Mouse (Mus musculus) stomach, postnatal 0 days (tissue): ENCODE results near the gene Cfap43. TPM values are rescaled to one million over a fixed set of nuclear protein-coding genes. Genes with fewer than 3 reads are reported as not detected.

Experiments
- ATAC-seq: fragments of 200-750 bp; cut with Nextera tagmentation; 2 replicates; pipeline ENCODE4 v1.8.0; 2017; ENCODE audit not compliant: low FRiP score, low TSS enrichment
- DNase-seq: peaks from one replicate; pipeline ENCODE4 v3.0.0-alpha.2; 2016; ENCODE audit warnings: low spot score
- H3K27ac ChIP-seq: fragments of 300-500 bp; sonication (generic); replicated peaks from 2 replicates; pipeline ENCODE4 v1.5.1; 2014; ENCODE audit warnings: mild to moderate bottlenecking, control low read depth
- H3K27me3 ChIP-seq: fragments of 300-500 bp; sonication (generic); 2 replicates; pipeline ENCODE4 v1.6.1; 2014; ENCODE audit warnings: low read length; ENCODE audit not compliant: control insufficient read depth, insufficient read depth
- H3K36me3 ChIP-seq: fragments of 300-500 bp; sonication (generic); 2 replicates; pipeline ENCODE4 v1.6.1; 2014; ENCODE audit warnings: low read length, mixed read lengths; ENCODE audit not compliant: control insufficient read depth, insufficient read depth
- H3K4me1 ChIP-seq: fragments of 300-500 bp; sonication (generic); replicated peaks from 2 replicates; pipeline ENCODE4 v1.6.1; 2014; ENCODE audit warnings: antibody characterized with exemption; ENCODE audit not compliant: control insufficient read depth, insufficient read depth
- H3K4me2 ChIP-seq: fragments of 300-500 bp; sonication (generic); replicated peaks from 2 replicates; pipeline ENCODE4 v1.6.1; 2014; ENCODE audit warnings: low read depth, mild to moderate bottlenecking, control low read depth, moderate library complexity
- H3K4me3 ChIP-seq: fragments of 300-500 bp; sonication (generic); 2 replicates; pipeline ENCODE4 v1.5.1; 2014; ENCODE audit warnings: low read depth, low read length, control low read depth
- H3K9ac ChIP-seq: fragments of 300-500 bp; sonication (generic); 2 replicates; pipeline ENCODE4 v1.6.1; 2014; ENCODE audit warnings: mild to moderate bottlenecking, low read length, control low read depth, mixed read lengths
- H3K9me3 ChIP-seq: fragments of 300-500 bp; sonication (generic); 2 replicates; pipeline ENCODE4 v1.6.1; 2016; ENCODE audit warnings: low read length; ENCODE audit not compliant: control insufficient read depth
- CTCF ChIP-seq: IDR thresholded peaks from 2 replicates; pipeline ENCODE4 v1.5.1; 2016; ENCODE audit warnings: antibody characterized with exemption, low read depth, mild to moderate bottlenecking, moderate library complexity
- EP300 ChIP-seq: optimal IDR thresholded peaks from 2 replicates; pipeline ENCODE3; 2016; ENCODE audit warnings: antibody characterized with exemption
- WGBS: fragments of 180-500 bp; shearing (Covaris S2); extraction: QIAGEN DNeasy Blood & Tissue Kit; methylation state at CpG from one replicate; pipeline ENCODE4 v1.1.7; 2014; 5-methylcytosine and 5-hydroxymethylcytosine counted together
- polyA plus RNA-seq: library from polyadenylated mRNA; unstranded; fragments of >200 nt; fragmentation: Nextera tagmentation; extraction: Ambion mirVana; gene quantifications from 2 replicates; pipeline ENCODE4 v1.2.1, GENCODE M21; 2015

The Cfap43 gene
- polyA plus RNA-seq, 1 experiment from 2014 or later = 0.51 TPM

- Histone ChIP-seq H3K9me3 (no peaks in the 10 kb centered on the region), H3K4me1 (no peaks in the 10 kb centered on the region), H3K4me3 (no peak overlapping the region), H3K9ac (no peak overlapping the region), H3K36me3 (no peaks in the 10 kb centered on the region), H3K4me2 (no peak overlapping the region), H3K27me3 (no peaks in the 10 kb centered on the region), H3K27ac (no peak overlapping the region)
- no peak for ATAC-seq
- no peak for TF ChIP-seq CTCF
- TF ChIP-seq EP300 = no peak
- WGBS = 70% methylated on average over 2 of the region's 2 CpGs
- no peak for DNase-seq
Measured at GRCm38 (mm10) chr19:47748950-47749349, 170.1 kb downstream of the Cfap43 start.

GRCm38 (mm10) chr19:47747072-47747471, 172.0 kb downstream of the Cfap43 start:
- DNase-seq = no peak
- Histone ChIP-seq H3K4me3 (no peak overlapping the region), H3K4me1 (no peaks in the 10 kb centered on the region), H3K9ac (no peak overlapping the region), H3K27me3 (no peaks in the 10 kb centered on the region), H3K36me3 (no peaks in the 10 kb centered on the region), H3K9me3 (no peaks in the 10 kb centered on the region), H3K27ac (no peak overlapping the region), H3K4me2 (no peak overlapping the region)
- TF ChIP-seq CTCF (no peak), EP300 (no peak)
- 100% methylated on average over 2 of the region's 2 CpGs for WGBS
- no peak for ATAC-seq

GRCm38 (mm10) chr19:47731931-47732330, 187.2 kb downstream of the Cfap43 start:
- 0 out of 2 replicates have a peak, but pooled peaks cover 2% of the 10 kb centered on the region for H3K4me1 ChIP-seq
- no peaks in the 10 kb centered on the region for H3K9me3 ChIP-seq
- WGBS = 0% methylated on average over 11 of the region's 15 CpGs
- DNase-seq (peak; percentile 78), ATAC-seq (0 out of 2 replicates have a peak, but pooled peaks have one; percentile 10)
- peaks cover 6% of the 10 kb centered on the region; the same call in 1 of the 2 replicates for H3K36me3 ChIP-seq
- H3K4me2 ChIP-seq = peak overlapping the region; percentile 44
- peak overlapping the region; percentile 99 for H3K27ac ChIP-seq
- H3K9ac ChIP-seq = peak overlapping the region; percentile 79
- peak overlapping the region; percentile 71 for H3K4me3 ChIP-seq
- TF ChIP-seq CTCF (no peak), EP300 (no peak)
- H3K27me3 ChIP-seq = no peaks in the 10 kb centered on the region

- under 1% methylated on average over 60 of the region's 72 CpGs for WGBS
- peak within 1 kb of the TSS; percentile 79 for H3K9ac ChIP-seq
- no peaks in the 10 kb centered on the region for H3K9me3 ChIP-seq
- ATAC-seq (peak; percentile 97), DNase-seq (peak; percentile 99)
- H3K27ac ChIP-seq = peak within 1 kb of the TSS; percentile 99
- H3K27me3 ChIP-seq = no peaks in the 10 kb centered on the region
- H3K4me2 ChIP-seq = peak within 1 kb of the TSS; percentile 61
- H3K4me3 ChIP-seq = peak within 1 kb of the TSS; percentile 71
- 0 out of 2 replicates have a peak, but pooled peaks cover 2% of the 10 kb centered on the region for H3K4me1 ChIP-seq
- peak; percentile 69 for TF ChIP-seq CTCF
- TF ChIP-seq EP300 = peak; percentile 74
- peaks cover 4% of the 10 kb centered on the region; the same call in 1 of the 2 replicates for H3K36me3 ChIP-seq
Measured at GRCm38 (mm10) chr19:47731071-47731881, 187.8 kb downstream of the Cfap43 start, which contains the start of gene Sfr1. TSS of gene Sfr1 (plus strand) at chr19:47731682.

- Histone ChIP-seq H3K36me3 (peaks cover 2% of the 10 kb centered on the region; the same call in 1 of the 2 replicates), H3K27me3 (no peaks in the 10 kb centered on the region), H3K9ac (peak overlapping the region; percentile 76), H3K4me1 (0 out of 2 replicates have a peak, but pooled peaks cover 2% of the 10 kb centered on the region), H3K4me2 (peak overlapping the region; percentile 61), H3K27ac (peak overlapping the region; percentile 99), H3K4me3 (peak overlapping the region; percentile 71), H3K9me3 (no peaks in the 10 kb centered on the region)
- DNase-seq (peak; percentile 84), ATAC-seq (peak; percentile 82)
- TF ChIP-seq CTCF (no peak), EP300 (no peak)
- 0% methylated on average over 12 of the region's 12 CpGs for WGBS
Measured at GRCm38 (mm10) chr19:47730691-47731070, 188.4 kb downstream of the Cfap43 start.
